Mouse (Mus musculus): ENCODE results near the gene Zfp287. TPM values are rescaled to one million over a fixed set of nuclear protein-coding genes. Genes with fewer than 3 reads are reported as not detected.

Zfp287 gene
- polyA plus RNA-seq, 1 experiment from 2014 or later = 8.0 TPM

GRCm38 (mm10) chr11:62746001-62746533 lies 14.4 kb upstream of the Zfp287 start:
- WGBS = 4% methylated on average over 27 of the region's 27 CpGs
- Histone ChIP-seq H3K27ac (no peak overlapping the region), H3K4me3 (peak overlapping the region; percentile 57), H3K36me3 (no peaks in the 10 kb centered on the region), H3K9me3 (no peaks in the 10 kb centered on the region), H3K27me3 (ENCODE audit: insufficient read depth, poor library complexity, severe bottlenecking) (peaks cover 33% of the 10 kb centered on the region), H3K4me1 (no peaks in the 10 kb centered on the region)
- peak; percentile 86 for DNase-seq (ENCODE audit: low spot score)

GRCm38 (mm10) chr11:62744103-62744502 lies 12.4 kb upstream of the Zfp287 start:
- no peaks in the 10 kb centered on the region for H3K9me3 ChIP-seq
- H3K36me3 ChIP-seq = no peaks in the 10 kb centered on the region
- no peak overlapping the region for H3K4me3 ChIP-seq
- H3K27me3 ChIP-seq (ENCODE audit: insufficient read depth, poor library complexity, severe bottlenecking) = peaks cover 16% of the 10 kb centered on the region
- no peak overlapping the region for H3K27ac ChIP-seq
- DNase-seq (ENCODE audit: low spot score) = no peak
- 49% methylated on average over 5 of the region's 5 CpGs for WGBS
- H3K4me1 ChIP-seq = no peaks in the 10 kb centered on the region

- DNase-seq (ENCODE audit: low spot score) = no peak
These were observed 10.7 kb upstream of the Zfp287 start for GRCm38 (mm10) chr11:62742261-62742957.

GRCm38 (mm10) chr11:62741186-62741585 lies 9.5 kb upstream of the Zfp287 start:
- DNase-seq (ENCODE audit: low spot score) = no peak
- WGBS = 85% methylated on average over 2 of the region's 2 CpGs
- Histone ChIP-seq H3K4me3 (no peak overlapping the region), H3K9me3 (no peaks in the 10 kb centered on the region), H3K4me1 (no peaks in the 10 kb centered on the region), H3K27ac (no peak overlapping the region), H3K27me3 (ENCODE audit: insufficient read depth, poor library complexity, severe bottlenecking) (no peaks in the 10 kb centered on the region), H3K36me3 (no peaks in the 10 kb centered on the region)

More at GRCm38 (mm10) chr11:62742261-62742957, 10.7 kb upstream of the Zfp287 start:
- 71% methylated on average over 10 of the region's 10 CpGs for WGBS
- peaks cover 4% of the 10 kb centered on the region; the same call in 1 of the 2 replicates for H3K27me3 ChIP-seq (ENCODE audit: insufficient read depth, poor library complexity, severe bottlenecking)
- H3K4me1 ChIP-seq = no peaks in the 10 kb centered on the region
- H3K9me3 ChIP-seq = no peaks in the 10 kb centered on the region
- H3K36me3 ChIP-seq = no peaks in the 10 kb centered on the region
- H3K27ac ChIP-seq = no peak overlapping the region
- H3K4me3 ChIP-seq = no peak overlapping the region

GRCm38 (mm10) chr11:62732665-62733064 lies 960 bp upstream of the Zfp287 start:
- WGBS = 75% methylated on average over 3 of the region's 3 CpGs
- Histone ChIP-seq H3K9me3 (no peaks in the 10 kb centered on the region), H3K27ac (no peak overlapping the region), H3K36me3 (peaks cover 10% of the 10 kb centered on the region), H3K4me3 (no peak overlapping the region), H3K27me3 (ENCODE audit: insufficient read depth, poor library complexity, severe bottlenecking) (no peaks in the 10 kb centered on the region), H3K4me1 (peaks cover 6% of the 10 kb centered on the region; the same call in 1 of the 2 replicates)
- no peak for DNase-seq (ENCODE audit: low spot score)

GRCm38 (mm10) chr11:62732022-62732387 lies 300 bp upstream of the Zfp287 start:
- H3K27ac ChIP-seq = peak overlapping the region; percentile 89; the same call in 1 of the 2 replicates
- H3K4me3 ChIP-seq = peak overlapping the region; percentile 82
- no peaks in the 10 kb centered on the region for H3K9me3 ChIP-seq
- H3K36me3 ChIP-seq = peaks cover 17% of the 10 kb centered on the region
- no peak for DNase-seq (ENCODE audit: low spot score)
- H3K27me3 ChIP-seq (ENCODE audit: insufficient read depth, poor library complexity, severe bottlenecking) = no peaks in the 10 kb centered on the region
- H3K4me1 ChIP-seq = peaks cover 6% of the 10 kb centered on the region; the same call in 1 of the 2 replicates
- 22% methylated on average over 5 of the region's 5 CpGs for WGBS

GRCm38 (mm10) chr11:62728276-62728675 lies 3.4 kb downstream of the Zfp287 start:
- DNase-seq (ENCODE audit: low spot score) = no peak
- peaks cover 6% of the 10 kb centered on the region; the same call in 1 of the 2 replicates for H3K4me1 ChIP-seq
- 72% methylated on average over 8 of the region's 8 CpGs for WGBS
- H3K36me3 ChIP-seq = peaks cover 41% of the 10 kb centered on the region
- H3K9me3 ChIP-seq = no peaks in the 10 kb centered on the region
- no peaks in the 10 kb centered on the region for H3K27me3 ChIP-seq (ENCODE audit: insufficient read depth, poor library complexity, severe bottlenecking)
- H3K27ac ChIP-seq = no peak overlapping the region
- H3K4me3 ChIP-seq = no peak overlapping the region

- H3K9me3 ChIP-seq = no peaks in the 10 kb centered on the region
- no peaks in the 10 kb centered on the region for H3K27me3 ChIP-seq (ENCODE audit: insufficient read depth, poor library complexity, severe bottlenecking)
- WGBS = 67% methylated on average over 5 of the region's 5 CpGs
- H3K36me3 ChIP-seq = peaks cover 25% of the 10 kb centered on the region
- H3K4me1 ChIP-seq = peaks cover 21% of the 10 kb centered on the region
- H3K4me3 ChIP-seq = no peak overlapping the region
- peak overlapping the region; percentile 36; the same call in 1 of the 2 replicates for H3K27ac ChIP-seq
- no peak for DNase-seq (ENCODE audit: low spot score)
These were observed 21.0 kb downstream of the Zfp287 start for GRCm38 (mm10) chr11:62710657-62711056.

- no peak for DNase-seq (ENCODE audit: low spot score)
- WGBS = 69% methylated on average over 7 of the region's 7 CpGs
- no peak overlapping the region for H3K27ac ChIP-seq
- H3K4me3 ChIP-seq = no peak overlapping the region
- no peaks in the 10 kb centered on the region for H3K27me3 ChIP-seq (ENCODE audit: insufficient read depth, poor library complexity, severe bottlenecking)
- 0 out of 2 replicates have a peak, but pooled peaks cover 8% of the 10 kb centered on the region for H3K36me3 ChIP-seq
- H3K9me3 ChIP-seq = no peaks in the 10 kb centered on the region
- H3K4me1 ChIP-seq = peaks cover 21% of the 10 kb centered on the region
These were observed 23.5 kb downstream of the Zfp287 start for GRCm38 (mm10) chr11:62708252-62708651.

GRCm38 (mm10) chr11:62706141-62706540 lies 25.6 kb downstream of the Zfp287 start:
- WGBS = 86% methylated on average over 2 of the region's 2 CpGs

GRCm38 (mm10) chr11:62701218-62701617 lies 30.5 kb downstream of the Zfp287 start:
- no peaks in the 10 kb centered on the region for H3K27me3 ChIP-seq (ENCODE audit: insufficient read depth, poor library complexity, severe bottlenecking)
- no peaks in the 10 kb centered on the region for H3K4me1 ChIP-seq
- DNase-seq (ENCODE audit: low spot score) = no peak
- WGBS = 84% methylated on average over 1 of the region's 1 CpGs
- H3K4me3 ChIP-seq = no peak overlapping the region
- H3K36me3 ChIP-seq = no peaks in the 10 kb centered on the region
- no peaks in the 10 kb centered on the region for H3K9me3 ChIP-seq
- H3K27ac ChIP-seq = no peak overlapping the region

More at GRCm38 (mm10) chr11:62706141-62706540, 25.6 kb downstream of the Zfp287 start:
- no peaks in the 10 kb centered on the region for H3K27me3 ChIP-seq (ENCODE audit: insufficient read depth, poor library complexity, severe bottlenecking)
- DNase-seq (ENCODE audit: low spot score) = no peak
- H3K27ac ChIP-seq = no peak overlapping the region
- H3K9me3 ChIP-seq = no peaks in the 10 kb centered on the region
- H3K4me3 ChIP-seq = no peak overlapping the region
- H3K36me3 ChIP-seq = no peaks in the 10 kb centered on the region
- peaks cover 21% of the 10 kb centered on the region for H3K4me1 ChIP-seq

GRCm38 (mm10) chr11:62699749-62700148 lies 32.0 kb downstream of the Zfp287 start:
- Histone ChIP-seq H3K27ac (no peak overlapping the region), H3K27me3 (ENCODE audit: insufficient read depth, poor library complexity, severe bottlenecking) (no peaks in the 10 kb centered on the region), H3K4me3 (no peak overlapping the region), H3K36me3 (no peaks in the 10 kb centered on the region), H3K4me1 (no peaks in the 10 kb centered on the region), H3K9me3 (no peaks in the 10 kb centered on the region)
- no peak for DNase-seq (ENCODE audit: low spot score)
- WGBS = 62% methylated on average over 4 of the region's 4 CpGs

GRCm38 (mm10) chr11:62695126-62695525 lies 36.6 kb downstream of the Zfp287 start:
- no peak for DNase-seq (ENCODE audit: low spot score)
- 89% methylated on average over 8 of the region's 8 CpGs for WGBS
- H3K9me3 ChIP-seq = no peaks in the 10 kb centered on the region
- no peaks in the 10 kb centered on the region for H3K36me3 ChIP-seq
- no peaks in the 10 kb centered on the region for H3K4me1 ChIP-seq
- H3K27ac ChIP-seq = no peak overlapping the region
- no peak overlapping the region for H3K4me3 ChIP-seq
- H3K27me3 ChIP-seq (ENCODE audit: insufficient read depth, poor library complexity, severe bottlenecking) = no peaks in the 10 kb centered on the region

Data from heart, embryonic 10.5 days (tissue).